Mouse (Mus musculus) common myeloid progenitor, adult 5-6 weeks (primary cell): ENCODE measurements around the gene Rhot1. TPM values are rescaled to one million over a fixed set of nuclear protein-coding genes. Genes with fewer than 3 reads are reported as not detected.

Source experiments
- ATAC-seq: replicated peaks from 2 replicates; pipeline ENCODE4 v1.8.0; 2016; ENCODE audit warnings: low read depth, mild to moderate bottlenecking, moderate TSS enrichment, inconsistent platforms; ENCODE audit not compliant: poor library complexity, severe bottlenecking
- total RNA-seq: library from RNA; stranded (forward); fragments of 200-1000, 187-1606 nt; gene quantifications from 2 replicates; pipeline ENCODE4 v1.2.3, GENCODE M21; 2017

Rhot1 gene
- total RNA-seq, 1 experiment from 2014 or later: 57.0 TPM

DNA sequence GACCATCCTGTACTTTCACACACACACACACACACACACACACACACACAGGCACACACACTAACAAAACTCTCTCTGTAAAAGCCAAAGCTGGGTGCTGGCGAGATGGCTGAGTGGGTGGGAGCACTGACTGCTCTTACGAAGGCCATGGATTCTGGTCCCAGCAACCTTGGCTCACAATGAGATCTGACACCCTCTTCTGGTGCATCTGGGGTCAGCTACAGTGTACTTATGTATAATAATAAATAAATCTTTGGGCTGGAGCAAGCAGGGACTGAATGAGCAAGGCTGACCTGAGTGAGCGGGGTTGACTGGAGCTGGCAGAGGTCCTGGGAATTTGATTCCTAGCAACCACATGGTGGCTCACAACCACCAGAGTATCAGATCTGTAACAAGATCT, 75.0 kb downstream of the Rhot1 start:
- no peak for ATAC-seq

DNA sequence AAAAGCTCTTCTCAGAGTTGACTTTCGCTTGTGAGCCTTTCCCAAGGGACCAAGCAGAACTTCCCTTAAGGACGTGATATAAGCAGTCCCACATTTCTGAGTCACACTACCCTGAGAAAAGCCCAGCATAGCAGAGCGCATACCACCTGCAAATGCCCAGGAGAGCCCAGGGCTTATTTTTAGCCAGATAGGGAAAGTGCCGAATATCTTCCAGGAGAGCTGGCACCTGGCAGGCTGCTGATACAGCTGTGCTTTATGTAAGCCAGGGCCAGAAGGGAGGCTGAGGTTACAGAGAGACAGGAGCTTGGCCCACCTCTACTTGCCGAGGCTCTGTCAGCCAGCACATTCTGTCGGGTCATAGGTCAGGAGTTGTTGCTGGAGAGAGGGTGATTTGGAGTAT, 75.8 kb downstream of the Rhot1 start:
- ATAC-seq: no peak

GRCm38 (mm10) chr11:80287150-80287549, 78.3 kb downstream of the Rhot1 start:
- ATAC-seq: peak; percentile 61

- ATAC-seq: peak; percentile 73
Measured at GRCm38 (mm10) chr11:80289701-80290445, 81.1 kb downstream of the Rhot1 start.

DNA sequence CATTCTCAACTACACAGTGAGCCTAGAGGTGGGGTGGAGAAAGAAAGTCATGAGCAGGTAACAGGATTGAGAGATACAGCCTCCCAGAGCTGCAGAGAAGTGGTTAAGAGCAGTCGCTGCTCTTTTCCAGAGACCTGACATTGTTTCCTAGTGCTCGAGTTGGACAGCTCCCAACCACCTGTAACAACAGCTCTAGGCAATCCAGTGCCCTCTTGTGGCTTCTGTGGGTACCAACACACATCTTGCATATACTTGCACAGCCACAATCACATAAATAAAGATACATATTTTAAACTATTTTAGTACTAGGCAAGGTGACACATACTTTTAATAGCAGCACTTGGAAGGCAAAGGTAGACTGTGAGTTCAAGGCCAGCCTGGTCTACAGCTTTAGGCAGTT, 82.2 kb downstream of the Rhot1 start:
- no peak for ATAC-seq

DNA sequence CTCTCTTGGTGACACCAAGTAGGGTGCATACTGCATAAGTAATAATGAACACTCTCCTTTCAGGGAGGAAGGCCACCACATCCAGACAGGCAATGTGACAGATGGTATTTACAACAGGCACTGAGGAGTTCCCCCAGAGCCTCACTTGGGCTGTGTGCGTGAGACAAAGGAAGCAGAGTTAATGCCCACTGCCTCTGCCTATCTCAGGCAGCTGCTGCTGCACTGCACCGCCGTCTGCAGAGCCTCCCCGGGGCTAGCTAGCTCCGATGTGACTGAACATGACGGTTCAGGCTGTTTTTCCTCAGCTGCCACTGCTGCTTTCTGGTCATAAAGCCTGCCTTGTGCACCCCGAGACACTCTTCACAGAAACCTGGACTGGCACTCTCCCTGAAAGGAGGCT, 83.6 kb downstream of the Rhot1 start:
- no peak for ATAC-seq

DNA sequence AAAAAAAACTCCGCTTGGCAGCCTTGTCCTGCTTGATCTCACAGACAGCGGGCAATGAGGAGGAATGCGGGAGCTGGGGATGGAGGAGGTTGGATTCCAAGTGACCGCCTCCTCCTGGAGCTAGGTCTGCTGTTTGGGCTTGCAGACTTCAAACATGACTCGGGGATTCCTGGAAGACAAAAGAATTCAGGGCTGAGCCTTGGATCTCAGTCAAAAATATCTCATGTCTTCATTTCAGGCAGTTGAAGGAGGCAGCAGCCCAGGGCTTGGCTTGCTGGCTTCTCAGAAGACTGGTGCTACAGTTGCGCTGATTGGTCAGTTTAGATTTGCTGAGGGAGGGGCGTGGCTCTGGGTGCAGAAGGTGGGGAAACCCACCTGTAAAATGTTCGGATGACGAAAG, 86.2 kb downstream of the Rhot1 start:
- ATAC-seq: no peak

DNA sequence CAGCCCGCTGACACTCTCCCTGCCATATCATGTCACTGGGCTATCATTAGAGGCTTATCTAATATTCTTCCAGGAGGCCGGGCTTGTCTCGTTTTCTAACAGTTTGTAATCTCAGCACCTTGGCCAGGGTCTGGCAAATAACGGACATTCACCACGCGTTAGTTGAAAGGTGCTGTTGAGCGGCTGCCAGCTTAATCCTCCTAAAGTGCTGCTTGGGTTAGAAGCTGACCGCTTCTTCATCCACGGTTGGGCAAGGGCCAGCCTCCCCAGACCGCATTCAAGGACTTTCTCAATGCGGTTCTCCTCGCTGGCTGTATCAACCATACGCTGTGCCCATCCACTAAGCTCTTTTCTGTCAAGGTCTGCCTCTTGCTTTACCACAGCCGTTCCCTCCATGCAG, 87.0 kb downstream of the Rhot1 start:
- no peak for ATAC-seq

DNA sequence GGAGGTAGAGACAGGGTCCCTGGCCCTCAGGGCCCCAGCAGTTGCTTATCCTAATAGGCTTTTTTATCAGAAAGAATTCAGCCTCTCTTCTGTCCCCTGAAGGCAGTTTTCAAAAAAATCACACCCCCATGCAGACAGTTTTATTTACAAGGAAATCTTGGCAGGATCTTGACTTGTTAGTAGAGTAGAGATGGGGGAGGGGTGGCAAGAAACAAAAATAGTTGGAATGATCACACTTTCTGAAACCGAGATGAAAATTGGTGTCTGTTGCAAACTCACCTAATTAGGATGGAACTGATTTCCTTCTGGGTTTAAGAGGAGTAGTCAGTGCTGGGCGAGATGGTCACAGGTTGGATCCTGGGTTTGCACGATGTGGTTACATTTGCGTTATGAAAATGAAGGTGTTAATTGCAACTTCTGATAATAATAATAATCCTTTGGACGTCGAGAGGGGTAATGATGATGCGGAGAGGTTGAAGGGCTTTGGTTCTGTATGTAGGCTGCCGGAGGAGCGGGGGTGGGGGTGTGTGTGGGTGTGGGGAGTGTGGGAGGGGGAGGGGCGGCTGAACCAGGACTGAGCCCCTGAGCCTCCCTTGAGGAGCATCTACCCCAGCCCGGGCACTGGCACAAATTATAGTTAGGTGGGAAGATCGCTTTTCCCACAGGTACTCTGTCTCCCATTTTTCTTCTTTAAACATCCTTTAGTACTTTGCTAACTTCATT, 90.9 kb downstream of the Rhot1 start:
- no peak for ATAC-seq

- ATAC-seq: no peak
Measured at GRCm38 (mm10) chr11:80300551-80301315, 91.9 kb downstream of the Rhot1 start, which contains the start of gene Rhbdl3. TSS of gene Rhbdl3 (plus strand) at chr11:80300912.

DNA sequence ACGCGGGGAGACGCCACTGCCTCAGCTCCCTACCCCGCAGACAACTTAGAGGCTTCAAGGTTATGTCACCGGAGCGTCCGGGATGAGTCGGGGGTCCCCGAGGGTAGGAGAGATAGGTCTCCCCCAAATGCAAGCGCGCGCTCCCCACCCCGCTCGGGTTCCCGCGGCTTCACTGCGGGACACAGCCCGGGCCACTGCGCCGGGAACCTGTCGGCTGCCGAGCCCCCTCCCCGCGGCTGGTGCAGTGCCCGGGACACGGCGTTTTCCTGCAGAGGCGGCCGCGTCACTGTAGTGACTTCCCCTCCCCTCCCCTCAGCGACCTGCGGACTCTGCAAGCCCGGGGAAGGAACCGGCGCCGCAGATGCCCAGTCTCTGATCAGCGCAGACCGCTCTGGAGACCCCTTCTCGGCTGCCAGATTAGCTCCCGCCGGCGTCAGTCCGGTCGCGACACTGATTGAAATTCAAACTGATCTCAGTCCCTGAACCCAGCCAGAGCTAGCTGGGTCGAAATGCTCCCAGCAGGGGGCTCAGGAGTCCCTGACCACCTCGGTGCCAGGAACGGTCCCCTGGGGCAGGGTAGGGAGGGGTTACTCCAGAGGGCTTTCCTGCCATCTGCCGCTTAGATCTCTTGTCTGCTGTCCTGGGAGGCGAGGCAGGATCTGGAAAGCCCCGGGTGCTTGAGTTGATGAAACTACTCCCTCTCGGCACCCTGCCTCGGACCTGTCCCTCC, 92.7 kb downstream of the Rhot1 start:
- peak; percentile 40; the same call in 1 of the 2 replicates for ATAC-seq

DNA sequence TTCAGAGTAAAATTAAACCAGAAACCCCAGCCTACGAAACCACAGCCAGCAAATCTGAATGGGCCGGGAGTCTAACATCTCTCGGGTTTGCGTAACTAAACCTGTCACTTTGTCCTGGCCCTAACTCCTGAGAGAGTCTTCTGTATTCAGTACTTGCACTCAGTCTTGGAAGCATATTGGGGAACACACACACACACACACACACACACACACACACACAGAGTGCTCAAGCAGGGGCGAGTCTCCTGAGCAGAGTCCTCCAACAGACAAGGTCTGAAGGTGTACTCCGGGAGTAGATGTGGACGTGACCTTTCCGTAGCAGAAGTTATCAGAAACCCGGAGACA, 93.2 kb downstream of the Rhot1 start:
- ATAC-seq: 0 out of 2 replicates have a peak, but pooled peaks have one; percentile 3

- peak; percentile 78 for ATAC-seq
Measured at GRCm38 (mm10) chr11:80302536-80302935, 93.7 kb downstream of the Rhot1 start.

GRCm38 (mm10) chr11:80303746-80304145, 94.9 kb downstream of the Rhot1 start:
- no peak for ATAC-seq

DNA sequence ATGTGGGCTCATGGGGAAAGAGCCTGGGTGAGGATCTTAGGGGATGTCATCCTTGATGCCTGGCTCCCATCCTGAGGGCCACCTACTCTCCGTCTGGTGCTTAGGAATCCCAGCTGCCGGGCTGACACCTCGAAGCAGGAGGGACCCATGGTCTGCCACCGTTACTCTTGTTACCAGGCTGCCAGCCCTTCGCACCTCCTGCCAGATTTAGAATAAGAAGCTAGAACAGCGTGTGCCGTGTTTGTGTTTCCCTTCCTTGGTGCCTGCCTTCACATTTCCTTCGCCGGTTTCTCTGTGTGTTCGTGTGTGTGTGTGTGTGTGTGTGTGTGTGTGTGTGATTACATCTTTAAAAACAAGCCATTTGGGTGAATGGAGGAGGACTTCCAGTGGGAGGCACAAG, 96.0 kb downstream of the Rhot1 start:
- ATAC-seq: no peak

GRCm38 (mm10) chr11:80308537-80308936, 99.7 kb downstream of the Rhot1 start:
- ATAC-seq: no peak

DNA sequence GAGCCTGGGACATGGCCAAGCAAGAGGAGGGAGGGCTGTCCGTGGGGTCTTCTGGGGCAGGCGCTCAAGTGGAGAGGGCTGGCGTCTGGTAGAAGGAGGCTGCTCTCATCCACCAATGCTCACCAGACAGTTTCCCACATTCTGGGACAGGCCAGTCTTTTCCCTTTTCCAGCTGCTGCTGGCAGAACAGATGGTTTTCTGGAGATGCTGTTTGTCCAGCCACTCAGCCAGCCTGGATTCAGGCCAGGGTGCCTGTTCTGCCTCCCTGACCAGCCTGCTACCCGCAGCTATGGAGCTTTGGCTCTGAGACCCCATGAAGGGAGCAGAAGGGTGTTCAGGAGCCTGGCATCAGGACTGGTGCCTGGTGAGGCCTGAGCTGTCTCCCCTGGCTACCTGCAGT, 102.5 kb downstream of the Rhot1 start:
- ATAC-seq: no peak

- no peak for ATAC-seq
Measured at GRCm38 (mm10) chr11:80312049-80312448, 103.2 kb downstream of the Rhot1 start.

DNA sequence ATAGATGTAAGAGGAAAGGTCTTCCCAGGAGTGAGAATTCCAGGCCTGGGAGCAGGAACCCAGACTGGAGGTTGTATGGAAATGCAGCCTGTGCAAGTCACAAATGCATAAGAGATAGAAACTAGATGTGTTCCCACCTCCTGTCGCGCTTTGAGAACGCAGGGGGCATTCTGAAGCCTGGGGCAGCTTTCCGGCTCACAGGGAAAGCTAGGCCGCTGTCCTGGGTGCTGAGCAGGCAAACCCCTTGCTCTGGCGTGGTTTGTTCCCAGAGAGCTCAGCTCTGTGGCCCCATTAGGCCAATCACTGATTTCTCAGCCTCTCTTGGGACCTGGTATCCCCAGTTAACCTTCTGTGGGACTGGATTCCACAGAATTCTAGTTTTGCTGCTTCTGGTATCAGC, 103.7 kb downstream of the Rhot1 start:
- no peak for ATAC-seq

GRCm38 (mm10) chr11:80313462-80313861, 104.6 kb downstream of the Rhot1 start:
- no peak for ATAC-seq
